Mouse (Mus musculus): ENCODE data around the gene Arfgef3.
"Not testable (repeated sequence)": the region's sequence is repeated elsewhere in the genome, so short reads cannot be mapped to it uniquely, and the experiment has no call there.

Arfgef3 gene

DNA sequence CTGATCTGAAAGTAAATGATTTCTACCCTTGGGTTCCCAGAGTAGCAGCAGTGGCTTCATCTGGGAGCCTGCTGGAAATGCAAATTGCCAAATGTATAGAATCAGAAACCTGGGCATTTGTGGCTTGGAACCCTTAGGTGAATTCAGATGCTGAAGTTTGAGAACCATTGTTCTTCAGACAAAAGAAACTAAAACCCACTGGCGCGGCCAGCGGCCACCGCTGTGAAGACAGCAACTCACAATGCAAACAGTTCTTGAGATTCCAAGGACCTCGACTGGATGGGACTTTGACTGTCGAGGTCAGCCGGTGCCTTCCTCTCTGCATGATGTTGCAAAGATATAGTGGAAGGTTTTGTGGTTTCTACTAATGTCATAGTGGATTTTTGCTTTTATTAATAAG, 159.6 kb downstream of the Arfgef3 start:
- H3K36me3 ChIP-seq (ENCODE audit: control insufficient read depth, insufficient read depth, low read length, poor library complexity, severe bottlenecking): no peaks in the 10 kb centered on the region
- H3K27me3 ChIP-seq (ENCODE audit: control insufficient read depth, insufficient read depth, low read length, poor library complexity, severe bottlenecking): no peaks in the 10 kb centered on the region
- DNase-seq (ENCODE audit: low read depth, low spot score): no peak

DNA sequence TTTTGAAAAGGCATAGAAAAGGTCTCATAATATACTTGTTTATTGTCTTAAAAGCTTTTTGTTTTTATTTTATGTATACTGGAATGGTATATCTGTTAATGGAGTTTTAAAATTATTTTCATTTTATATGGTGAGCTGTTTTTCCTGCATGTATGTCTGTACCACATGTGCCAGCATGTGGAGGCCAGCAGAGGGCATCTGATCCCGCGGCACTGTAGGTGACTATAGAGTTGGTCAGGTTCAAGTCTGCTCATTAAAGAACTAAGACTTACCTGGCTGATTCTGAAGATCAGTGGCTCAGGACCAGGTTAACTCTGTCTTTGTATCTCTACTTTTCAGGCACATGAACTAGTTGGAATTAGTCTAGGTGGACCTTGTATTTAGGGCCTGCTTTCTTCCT, 171.2 kb downstream of the Arfgef3 start:
- no peaks in the 10 kb centered on the region for H3K27me3 ChIP-seq (ENCODE audit: control insufficient read depth, insufficient read depth, low read length, poor library complexity, severe bottlenecking)
- H3K36me3 ChIP-seq (ENCODE audit: control insufficient read depth, insufficient read depth, low read length, poor library complexity, severe bottlenecking): no peaks in the 10 kb centered on the region
- no peak for DNase-seq (ENCODE audit: low read depth, low spot score)

DNA sequence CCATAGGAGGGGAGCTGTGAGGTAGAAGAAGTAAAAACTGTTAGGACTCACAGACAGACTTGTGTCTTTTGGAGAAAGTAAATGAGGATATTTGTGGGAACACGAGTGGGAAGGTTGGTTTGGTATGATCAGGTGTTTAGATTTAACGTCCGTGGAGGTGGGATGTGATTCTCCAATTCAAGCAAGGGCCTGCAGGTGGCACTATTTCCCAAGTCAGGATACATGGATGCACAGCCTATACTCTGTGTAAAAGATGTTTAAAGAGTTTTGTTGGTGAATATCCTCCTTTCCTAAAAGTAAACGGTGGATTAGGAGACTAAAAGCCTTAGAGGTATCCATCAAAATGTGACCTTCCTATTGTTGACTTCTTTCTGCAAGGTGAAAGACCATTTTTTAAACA, 180.8 kb downstream of the Arfgef3 start:
- peak; percentile 11 for DNase-seq (ENCODE audit: low read depth, low spot score)

DNA sequence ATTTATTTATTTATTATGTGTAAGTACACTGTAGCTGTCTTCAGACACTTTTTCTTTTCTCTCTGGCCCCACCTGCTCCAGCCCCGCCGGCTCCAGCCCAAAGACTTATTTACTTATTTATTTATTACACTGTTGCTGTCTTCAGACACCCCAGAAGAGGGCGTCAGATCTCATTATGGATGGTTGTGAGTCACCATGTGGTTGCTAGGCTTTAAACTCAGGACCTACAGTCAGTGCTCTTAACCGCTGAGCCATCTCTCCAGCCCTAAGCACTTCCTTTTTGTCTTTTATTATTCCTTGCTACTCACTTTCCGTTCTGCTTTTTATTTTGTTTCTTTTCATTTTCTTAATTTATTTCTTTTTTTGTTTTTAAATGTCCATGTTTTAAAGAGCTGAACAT, 182.3 kb downstream of the Arfgef3 start:
- DNase-seq (ENCODE audit: low read depth, low spot score): no peak
- no peaks in the 10 kb centered on the region for H3K27me3 ChIP-seq (ENCODE audit: control insufficient read depth, insufficient read depth, low read length, poor library complexity, severe bottlenecking)
- H3K36me3 ChIP-seq (ENCODE audit: control insufficient read depth, insufficient read depth, low read length, poor library complexity, severe bottlenecking): no peaks in the 10 kb centered on the region

More for the DNA sequence above, 180.8 kb downstream of the Arfgef3 start:
- H3K36me3 ChIP-seq (ENCODE audit: control insufficient read depth, insufficient read depth, low read length, poor library complexity, severe bottlenecking): no peaks in the 10 kb centered on the region
- H3K27me3 ChIP-seq (ENCODE audit: control insufficient read depth, insufficient read depth, low read length, poor library complexity, severe bottlenecking): no peaks in the 10 kb centered on the region

DNA sequence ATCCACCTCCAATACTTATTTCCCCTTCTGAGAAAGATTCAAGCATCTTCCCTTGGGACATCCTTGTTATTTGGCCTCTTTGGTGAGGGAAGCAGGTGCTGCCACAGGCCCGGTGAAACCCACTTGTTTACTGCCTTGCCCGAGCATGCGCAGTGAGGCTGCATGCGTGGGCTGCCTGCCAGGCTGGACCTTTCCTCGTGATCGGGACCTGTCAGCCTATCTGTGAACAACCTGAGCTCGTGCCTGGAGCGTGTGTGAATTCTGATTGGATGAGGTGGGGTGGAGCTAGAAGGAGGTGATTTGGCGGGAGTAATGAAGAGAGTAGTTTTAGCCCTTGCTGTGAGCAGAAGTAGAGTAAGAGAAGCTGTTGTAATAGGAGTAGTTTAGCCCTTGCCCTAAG, 184.7 kb downstream of the Arfgef3 start:
- H3K27me3 ChIP-seq (ENCODE audit: control insufficient read depth, insufficient read depth, low read length, poor library complexity, severe bottlenecking): not testable (repeated sequence)

DNA sequence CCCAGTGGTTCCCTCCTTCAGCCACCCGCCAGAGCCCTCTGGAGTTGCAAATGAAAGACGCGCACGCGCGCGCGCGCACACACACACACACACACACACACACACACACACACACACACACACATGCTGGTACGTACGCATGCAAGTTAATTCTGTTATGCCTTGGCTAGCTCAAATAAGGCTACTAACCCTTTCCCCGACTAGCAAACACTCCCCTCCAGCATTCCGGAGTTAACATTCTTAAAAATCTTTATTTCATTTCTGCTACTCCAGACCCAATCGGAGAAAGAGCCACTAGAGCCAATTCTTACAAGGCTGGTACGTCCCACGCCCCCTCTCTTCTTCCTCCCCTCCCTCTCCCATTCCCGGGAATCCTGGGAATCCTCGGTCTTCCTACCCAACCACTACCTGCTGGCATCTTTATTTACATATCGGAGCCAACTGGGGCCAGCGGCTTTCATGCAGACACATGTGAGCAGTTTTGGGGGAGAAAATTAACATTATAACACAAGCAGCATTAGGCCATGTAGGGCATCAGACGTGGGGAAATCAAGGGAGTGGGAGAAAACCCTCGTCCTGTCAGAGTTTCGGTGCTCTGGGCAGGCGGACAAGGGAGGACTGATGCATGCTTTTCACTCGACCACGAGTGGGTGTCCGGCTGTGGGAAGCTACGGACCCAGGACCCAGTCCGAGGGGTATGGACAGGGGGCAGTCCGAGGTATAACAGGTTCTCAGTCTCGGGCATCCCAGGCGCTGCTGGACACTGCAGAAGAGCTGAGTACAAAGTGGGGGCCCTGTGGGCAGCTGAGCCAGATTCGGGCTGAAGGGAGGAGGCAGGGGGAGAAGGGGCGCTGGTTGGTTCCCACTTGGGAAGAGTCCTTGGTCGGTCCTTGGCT, 194.2 kb downstream of the Arfgef3 start:
- H3K36me3 ChIP-seq (ENCODE audit: control insufficient read depth, insufficient read depth, low read length, poor library complexity, severe bottlenecking): no peaks in the 10 kb centered on the region
- DNase-seq (ENCODE audit: low read depth, low spot score): no peak
- H3K27me3 ChIP-seq (ENCODE audit: control insufficient read depth, insufficient read depth, low read length, poor library complexity, severe bottlenecking): no peaks in the 10 kb centered on the region

More for the DNA sequence above, 184.7 kb downstream of the Arfgef3 start:
- not testable (repeated sequence) for H3K36me3 ChIP-seq (ENCODE audit: control insufficient read depth, insufficient read depth, low read length, poor library complexity, severe bottlenecking); DNase-seq (ENCODE audit: low read depth, low spot score)

DNA sequence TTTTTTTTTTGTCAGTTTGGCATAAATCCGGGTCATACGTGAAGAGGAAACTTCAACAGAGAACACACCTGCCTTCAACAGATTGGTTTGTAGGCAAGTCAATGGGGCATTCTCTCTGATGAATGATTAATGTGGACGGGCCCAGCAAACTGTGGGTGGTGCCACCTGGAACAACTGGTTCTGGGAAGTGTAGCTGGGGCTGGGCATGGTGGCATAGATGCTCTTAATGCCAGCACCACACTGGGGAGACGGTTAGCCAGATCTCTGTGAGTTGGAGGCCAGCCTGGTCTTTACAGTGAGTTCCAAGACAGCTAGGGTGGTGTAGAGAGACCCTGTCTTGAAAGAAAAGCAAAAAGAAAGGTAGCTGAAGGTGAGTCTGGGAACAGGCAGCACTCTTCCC, 196.4 kb downstream of the Arfgef3 start:
- DNase-seq (ENCODE audit: low read depth, low spot score): no peak
- no peaks in the 10 kb centered on the region for H3K36me3 ChIP-seq (ENCODE audit: control insufficient read depth, insufficient read depth, low read length, poor library complexity, severe bottlenecking)
- no peaks in the 10 kb centered on the region for H3K27me3 ChIP-seq (ENCODE audit: control insufficient read depth, insufficient read depth, low read length, poor library complexity, severe bottlenecking)

DNA sequence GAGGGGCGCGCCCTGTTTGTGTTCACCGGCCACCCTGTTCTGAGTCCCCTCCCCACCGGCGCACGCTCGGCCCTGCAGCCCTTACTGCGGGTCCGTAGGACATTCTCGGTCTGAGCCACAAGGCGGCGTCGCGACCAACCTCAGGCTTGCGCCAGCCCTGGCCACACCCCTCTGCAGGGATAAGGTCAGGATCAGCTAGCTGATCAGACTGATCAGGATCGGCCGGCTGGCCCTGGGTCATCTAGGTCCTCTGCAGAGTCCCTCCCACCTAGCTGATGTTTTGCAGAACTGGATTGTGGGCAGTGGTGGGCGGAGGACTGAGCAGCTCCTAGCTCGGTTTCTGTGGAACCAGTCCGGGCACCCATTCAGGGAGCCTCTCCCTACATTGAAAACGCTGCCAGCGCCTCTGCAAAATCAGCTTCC, 197.9 kb downstream of the Arfgef3 start, which contains the start of gene Hebp2:
Gene Hebp2 (minus strand): TSS at position 264 of the 423 bp plus-strand sequence.
- no peaks in the 10 kb centered on the region for H3K27me3 ChIP-seq (ENCODE audit: control insufficient read depth, insufficient read depth, low read length, poor library complexity, severe bottlenecking)
- H3K36me3 ChIP-seq (ENCODE audit: control insufficient read depth, insufficient read depth, low read length, poor library complexity, severe bottlenecking): no peaks in the 10 kb centered on the region
- DNase-seq (ENCODE audit: low read depth, low spot score): peak; percentile 17

DNA sequence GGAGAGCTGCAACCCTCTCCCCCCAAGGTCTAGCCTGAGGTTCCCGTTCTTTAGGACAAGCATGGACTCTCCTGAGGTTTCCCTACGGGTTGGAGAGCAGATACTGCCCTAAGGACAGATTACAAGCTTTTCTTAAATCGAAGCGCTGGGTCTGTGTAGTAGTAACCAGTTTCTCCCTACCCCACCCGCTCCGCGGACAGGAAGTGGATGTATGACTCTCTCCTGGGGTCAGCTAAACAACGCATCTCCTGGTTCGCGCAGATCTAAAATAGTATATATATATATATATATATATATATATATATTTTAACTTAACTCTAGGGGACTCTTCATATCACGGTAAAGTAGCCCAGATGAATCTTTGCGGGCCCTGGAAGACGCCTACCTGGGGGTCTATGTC, 198.4 kb downstream of the Arfgef3 start:
- no peak for DNase-seq (ENCODE audit: low read depth, low spot score)

DNA sequence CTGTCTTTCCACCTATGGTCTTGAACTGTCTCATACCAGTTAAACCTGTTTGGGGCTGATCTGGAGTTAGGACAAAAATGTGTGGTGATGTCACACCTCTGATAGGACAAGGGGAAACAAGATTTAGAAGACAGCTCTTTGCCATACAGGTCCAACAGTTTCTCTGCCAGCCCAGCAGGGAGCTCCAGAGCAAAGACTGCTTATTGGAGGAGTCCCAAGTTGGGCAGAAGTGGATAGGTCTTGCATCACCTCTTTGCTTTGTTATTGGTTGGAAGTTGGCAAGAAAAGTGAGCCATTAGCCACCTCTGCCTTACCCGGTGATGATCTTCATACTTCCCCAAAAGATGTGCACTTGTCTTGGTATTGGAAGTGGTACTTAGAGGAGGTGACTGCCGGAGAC, 206.9 kb downstream of the Arfgef3 start:
- no peaks in the 10 kb centered on the region for H3K27me3 ChIP-seq (ENCODE audit: control insufficient read depth, insufficient read depth, low read length, poor library complexity, severe bottlenecking)

More for the DNA sequence above, 198.4 kb downstream of the Arfgef3 start:
- Histone ChIP-seq H3K27me3 (ENCODE audit: control insufficient read depth, insufficient read depth, low read length, poor library complexity, severe bottlenecking) (no peaks in the 10 kb centered on the region), H3K36me3 (ENCODE audit: control insufficient read depth, insufficient read depth, low read length, poor library complexity, severe bottlenecking) (no peaks in the 10 kb centered on the region)

DNA sequence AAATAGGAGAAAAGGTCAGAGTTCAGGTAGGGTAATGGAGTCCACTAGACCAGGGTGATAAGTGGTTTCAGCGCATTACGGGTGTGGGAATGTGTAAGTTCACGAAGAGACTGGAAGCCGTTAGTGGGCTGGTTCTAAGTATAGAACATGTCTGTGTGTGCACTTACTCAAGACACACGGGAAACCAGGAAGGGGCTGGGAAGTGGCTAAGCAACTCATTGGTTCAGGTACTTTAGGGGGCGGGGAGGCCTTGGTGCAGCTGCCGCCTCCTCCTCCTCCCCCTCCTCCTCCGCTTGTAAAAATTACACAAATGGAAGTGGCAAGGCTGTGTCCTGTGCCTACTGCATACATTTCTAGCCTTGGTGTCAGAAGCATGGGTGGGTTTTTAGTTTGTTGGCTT, 211.5 kb downstream of the Arfgef3 start:
- no peak for DNase-seq (ENCODE audit: low read depth, low spot score)
- Histone ChIP-seq H3K36me3 (ENCODE audit: control insufficient read depth, insufficient read depth, low read length, poor library complexity, severe bottlenecking) (no peaks in the 10 kb centered on the region), H3K27me3 (ENCODE audit: control insufficient read depth, insufficient read depth, low read length, poor library complexity, severe bottlenecking) (no peaks in the 10 kb centered on the region)

More for the DNA sequence above, 206.9 kb downstream of the Arfgef3 start:
- H3K36me3 ChIP-seq (ENCODE audit: control insufficient read depth, insufficient read depth, low read length, poor library complexity, severe bottlenecking): no peaks in the 10 kb centered on the region
- DNase-seq (ENCODE audit: low read depth, low spot score): no peak

All from splenic B cell, adult 2 months (primary cell).